Mouse (Mus musculus) right cerebral cortex, postnatal 10 days (tissue): ENCODE results near the gene Ccdc107.
A peak's percentile ranks its signal among the peaks of the same experiment; 100 is the strongest.

ENCODE experiments used
- DNase-seq, 2 experiments: peaks; one replicate each; pipeline ENCODE4 v3.0.0; 2021; ENCODE audit warnings: low spot score in 2 of 2

Ccdc107 gene

GRCm38 (mm10) chr4:43492821-43493185, at the start of gene Ccdc107:
Gene Ccdc107, plus strand, starts transcription at chr4:43492900.
- DNase-seq = peak; percentile 97

- peak; percentile 37 to 49 for DNase-seq
These were observed 49.2 kb upstream of the Ccdc107 start for GRCm38 (mm10) chr4:43443511-43443910.

GRCm38 (mm10) chr4:43447251-43447650, 45.4 kb upstream of the Ccdc107 start:
- DNase-seq = peak; percentile 48 to 60

GRCm38 (mm10) chr4:43448554-43448953, 44.1 kb upstream of the Ccdc107 start:
- no peak for DNase-seq

- no peak for DNase-seq
These were observed 40.4 kb upstream of the Ccdc107 start for GRCm38 (mm10) chr4:43452315-43452714.

- DNase-seq = no peak
These were observed 39.3 kb upstream of the Ccdc107 start for GRCm38 (mm10) chr4:43453413-43453812.

- no peak for DNase-seq
These were observed 38.5 kb upstream of the Ccdc107 start, which contains the start of gene Cd72 for GRCm38 (mm10) chr4:43454041-43454836. Gene Cd72, minus strand, starts transcription at chr4:43454628.

- no peak for DNase-seq
These were observed 36.2 kb upstream of the Ccdc107 start for GRCm38 (mm10) chr4:43456470-43456869.

GRCm38 (mm10) chr4:43457124-43457523, 35.6 kb upstream of the Ccdc107 start:
- DNase-seq = no peak

- no peak for DNase-seq
These were observed 29.6 kb upstream of the Ccdc107 start for GRCm38 (mm10) chr4:43463102-43463501.

- DNase-seq = no peak
These were observed 26.8 kb upstream of the Ccdc107 start for GRCm38 (mm10) chr4:43465935-43466334.

GRCm38 (mm10) chr4:43466872-43467271, 25.8 kb upstream of the Ccdc107 start:
- no peak for DNase-seq

GRCm38 (mm10) chr4:43470301-43470700, 22.4 kb upstream of the Ccdc107 start:
- no peak for DNase-seq

GRCm38 (mm10) chr4:43473636-43474035, 19.1 kb upstream of the Ccdc107 start:
- no peak for DNase-seq

- no peak for DNase-seq
These were observed 16.1 kb upstream of the Ccdc107 start for GRCm38 (mm10) chr4:43476604-43477003.

- DNase-seq = peak; percentile 91
These were observed 14.7 kb upstream of the Ccdc107 start for GRCm38 (mm10) chr4:43477857-43478533.

- no peak for DNase-seq
These were observed 14.2 kb upstream of the Ccdc107 start for GRCm38 (mm10) chr4:43478534-43478858.

- peak in 1 of 2 experiments; percentile 77 for DNase-seq
These were observed 13.5 kb upstream of the Ccdc107 start for GRCm38 (mm10) chr4:43478906-43479832.

- no peak for DNase-seq
These were observed 11.7 kb upstream of the Ccdc107 start for GRCm38 (mm10) chr4:43480985-43481384.

GRCm38 (mm10) chr4:43481894-43482456, 10.7 kb upstream of the Ccdc107 start:
- no peak for DNase-seq

- no peak for DNase-seq
These were observed 10.1 kb upstream of the Ccdc107 start for GRCm38 (mm10) chr4:43482591-43482990.
